Mouse (Mus musculus) erythroblast, embryonic 14.5 days (primary cell): Measurements from ENCODE around the gene Coa5. TPM values are rescaled to one million over a fixed set of nuclear protein-coding genes. Genes with fewer than 3 reads are reported as not detected.

Experiments
- H3K27me3 ChIP-seq: 2 replicates; pipeline ENCODE4 v1.6.1; 2012; ENCODE audit warnings: inconsistent platforms; ENCODE audit not compliant: control insufficient read depth
- H3K36me3 ChIP-seq: 2 replicates; pipeline ENCODE4 v1.6.1; 2012; ENCODE audit warnings: mild to moderate bottlenecking, inconsistent platforms; ENCODE audit not compliant: control insufficient read depth
- H3K4me1 ChIP-seq: 2 replicates; pipeline ENCODE4 v1.6.1; 2012; ENCODE audit warnings: inconsistent platforms; ENCODE audit not compliant: control insufficient read depth
- H3K4me3 ChIP-seq: replicated peaks from 2 replicates; pipeline ENCODE3; 2012; ENCODE audit warnings: moderate library complexity, mild to moderate bottlenecking, inconsistent platforms
- H3K9me3 ChIP-seq: 2 replicates; pipeline ENCODE4 v1.6.1; 2012; ENCODE audit warnings: low read length, inconsistent platforms, mixed read lengths; ENCODE audit not compliant: control insufficient read depth
- GATA1 ChIP-seq: IDR thresholded peaks from 2 replicates; pipeline ENCODE4 v1.6.1; 2012; ENCODE audit warnings: low read length, inconsistent platforms, mixed read lengths
- TAL1 ChIP-seq: IDR thresholded peaks from 3 replicates; pipeline ENCODE4 v1.6.1; 2012; ENCODE audit warnings: low read length, inconsistent platforms, mixed read lengths
- polyA plus RNA-seq: library from polyadenylated mRNA; stranded (reverse); fragments of >175 nt; gene quantifications from 2 replicates; pipeline ENCODE4 v1.2.3, GENCODE M21; 2012

Coa5 gene
- polyA plus RNA-seq, 1 experiment = 0.33 TPM

DNA sequence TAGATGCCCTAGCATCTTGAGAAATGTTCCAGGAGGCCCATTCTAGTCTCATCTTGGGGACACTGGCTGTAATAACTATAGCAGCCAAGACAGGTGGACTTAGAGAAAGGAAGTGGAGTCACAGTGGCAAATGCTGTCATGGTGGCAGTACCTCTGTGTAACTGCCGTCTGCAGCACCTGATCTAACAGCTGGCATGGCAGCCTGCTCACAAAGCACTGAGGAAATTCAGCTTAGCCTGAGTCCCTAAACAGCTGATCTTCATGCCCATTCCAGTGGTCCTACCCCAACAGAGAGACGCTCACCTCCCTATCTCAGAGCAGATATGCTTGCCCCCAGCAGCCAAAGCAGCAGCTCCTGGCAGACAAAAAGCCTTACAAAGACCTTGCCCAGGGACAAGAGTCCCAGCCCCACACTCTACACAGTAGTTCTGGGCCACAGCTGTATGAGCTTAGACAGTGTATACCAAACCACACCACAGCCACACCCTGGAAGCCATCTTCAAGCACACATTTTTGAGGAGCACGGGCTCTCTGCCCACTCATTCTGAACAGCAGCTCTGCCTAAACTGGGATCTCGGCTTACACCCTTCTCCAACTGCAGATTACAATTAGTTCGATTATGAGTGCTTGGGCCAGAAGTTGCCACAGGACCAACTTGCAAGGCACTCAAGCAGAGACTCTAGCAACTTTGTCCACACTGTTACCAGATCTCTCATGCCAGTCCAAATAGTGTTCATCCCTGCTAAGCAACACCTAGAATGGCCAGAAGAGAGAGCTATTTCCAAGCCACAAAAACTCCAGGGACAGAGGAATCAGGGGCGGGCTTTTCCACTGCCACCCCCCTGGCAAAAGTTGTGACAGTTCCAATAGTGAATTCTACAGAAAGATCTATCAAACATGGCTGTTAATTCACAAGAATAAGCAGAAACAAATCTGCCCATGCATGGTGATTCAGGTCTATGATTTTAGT, 41.6 kb upstream of the Coa5 start:
- TF ChIP-seq GATA1 (no peak), TAL1 (no peak)
- Histone ChIP-seq H3K9me3 (no peaks in the 10 kb centered on the region), H3K27me3 (no peaks in the 10 kb centered on the region), H3K4me1 (peaks cover 29% of the 10 kb centered on the region), H3K4me3 (no peak overlapping the region), H3K36me3 (no peaks in the 10 kb centered on the region; the same call in 1 of the 2 replicates)

DNA sequence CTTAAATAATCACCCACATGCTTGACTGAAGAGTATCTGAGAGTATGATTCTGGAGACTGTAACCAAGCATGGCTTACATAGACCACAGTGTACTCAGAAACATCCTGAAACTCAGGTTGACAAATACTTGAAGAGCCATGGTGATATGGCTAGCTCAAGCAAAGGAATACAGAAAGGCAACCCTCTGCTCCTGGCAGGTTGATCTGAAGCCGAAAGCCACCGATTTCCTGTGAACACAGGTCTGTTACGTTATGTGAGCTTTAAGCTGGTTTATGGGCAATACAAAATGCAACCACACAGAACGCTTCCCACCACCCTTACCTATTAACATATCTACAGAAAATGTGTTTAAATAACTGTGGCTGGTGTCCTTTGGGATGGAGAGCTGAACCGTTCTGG, 39.1 kb upstream of the Coa5 start:
- Histone ChIP-seq H3K36me3 (no peaks in the 10 kb centered on the region), H3K4me1 (peaks cover 14% of the 10 kb centered on the region), H3K9me3 (no peaks in the 10 kb centered on the region), H3K27me3 (no peaks in the 10 kb centered on the region), H3K4me3 (no peak overlapping the region)
- TF ChIP-seq GATA1 = no peak
- TF ChIP-seq TAL1 = no peak

DNA sequence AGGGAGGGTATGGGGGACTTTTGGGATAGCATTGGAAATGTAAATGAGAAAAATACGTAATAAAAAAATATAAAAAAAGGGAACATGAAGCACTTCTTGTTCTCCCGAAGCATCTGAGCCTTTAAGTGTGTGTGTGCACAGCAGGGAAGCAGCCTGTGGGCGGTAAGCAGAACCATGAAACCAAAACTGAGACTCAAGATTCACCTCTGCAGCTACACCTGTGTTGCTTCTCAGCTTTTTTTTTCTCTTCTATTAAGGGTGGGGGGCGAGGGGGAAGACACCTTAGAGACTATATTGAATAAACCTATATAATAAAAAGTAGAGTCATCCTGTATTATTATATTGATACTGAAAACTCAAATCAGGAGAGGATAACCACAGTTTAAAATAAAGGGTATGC, 37.9 kb upstream of the Coa5 start:
- no peaks in the 10 kb centered on the region for H3K36me3 ChIP-seq

DNA sequence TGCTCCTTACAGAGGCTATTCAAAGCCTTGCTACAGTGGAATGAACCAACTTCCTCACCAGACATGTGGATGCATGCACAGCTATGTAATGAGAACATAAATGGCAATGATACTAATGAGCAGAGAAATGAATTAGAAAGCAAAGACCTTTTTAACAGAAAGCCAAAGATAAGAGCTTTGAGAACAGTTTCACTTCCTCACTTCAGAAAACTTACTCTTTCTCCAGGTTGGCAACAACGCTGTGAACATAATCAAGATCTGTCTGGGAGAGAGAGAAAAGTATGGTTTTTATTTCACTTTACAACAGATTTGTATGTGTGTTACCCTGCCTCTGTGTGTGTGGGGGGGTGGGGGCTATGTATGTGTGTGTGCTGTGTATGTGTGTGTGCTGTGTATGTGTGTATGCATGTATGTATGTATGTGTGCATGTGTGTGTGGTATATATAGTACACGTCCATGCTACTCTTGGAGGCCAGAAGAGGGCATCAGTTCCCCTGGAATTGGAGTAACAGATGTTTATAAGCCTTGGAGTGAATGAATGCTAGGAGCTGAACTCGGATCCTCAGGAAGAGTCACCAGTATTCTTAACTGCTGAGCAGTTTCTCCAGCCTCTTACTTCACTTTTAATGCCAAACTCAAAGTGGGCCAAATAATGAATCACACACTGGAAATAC, 36.6 kb upstream of the Coa5 start:
- Histone ChIP-seq H3K36me3 (no peaks in the 10 kb centered on the region), H3K4me3 (no peak overlapping the region)
- TF ChIP-seq GATA1 (no peak), TAL1 (no peak)

More for the DNA sequence above, 37.9 kb upstream of the Coa5 start:
- Histone ChIP-seq H3K27me3 (no peaks in the 10 kb centered on the region), H3K4me1 (peaks cover 7% of the 10 kb centered on the region), H3K9me3 (no peaks in the 10 kb centered on the region), H3K4me3 (no peak overlapping the region)
- no peak for TF ChIP-seq TAL1
- no peak for TF ChIP-seq GATA1

DNA sequence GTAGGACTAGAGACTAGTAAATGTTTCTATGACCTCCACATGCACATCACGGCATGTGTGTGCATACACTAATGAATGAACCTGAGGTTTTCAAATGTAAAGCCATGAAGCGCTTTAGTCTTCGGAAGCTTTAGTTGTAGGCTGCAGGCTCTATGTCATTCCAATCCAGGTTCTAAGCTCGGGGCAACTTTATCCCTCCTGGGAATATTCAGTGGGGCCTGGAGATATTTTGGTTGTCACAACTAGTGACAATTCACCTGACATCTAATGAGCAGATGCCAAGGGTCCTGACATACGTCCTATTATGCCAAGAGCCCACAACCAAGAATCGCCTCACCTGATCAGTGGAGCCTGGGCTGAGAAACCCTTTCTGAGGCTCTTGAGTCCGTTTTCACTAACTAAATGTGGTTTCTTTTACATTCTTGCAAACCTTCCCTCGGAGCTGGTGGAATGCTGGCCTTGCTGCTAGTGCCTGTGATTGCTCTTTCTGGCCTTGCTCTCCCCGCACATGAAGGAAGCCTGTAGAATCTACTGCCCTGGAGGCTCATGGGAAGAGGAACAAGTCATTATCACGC, 35.1 kb upstream of the Coa5 start:
- Histone ChIP-seq H3K27me3 (no peaks in the 10 kb centered on the region), H3K9me3 (no peaks in the 10 kb centered on the region), H3K36me3 (no peaks in the 10 kb centered on the region), H3K4me1 (no peaks in the 10 kb centered on the region), H3K4me3 (no peak overlapping the region)
- TF ChIP-seq GATA1 (no peak), TAL1 (no peak)

More for the DNA sequence above, 36.6 kb upstream of the Coa5 start:
- Histone ChIP-seq H3K4me1 (peaks cover 5% of the 10 kb centered on the region), H3K9me3 (no peaks in the 10 kb centered on the region), H3K27me3 (no peaks in the 10 kb centered on the region)

DNA sequence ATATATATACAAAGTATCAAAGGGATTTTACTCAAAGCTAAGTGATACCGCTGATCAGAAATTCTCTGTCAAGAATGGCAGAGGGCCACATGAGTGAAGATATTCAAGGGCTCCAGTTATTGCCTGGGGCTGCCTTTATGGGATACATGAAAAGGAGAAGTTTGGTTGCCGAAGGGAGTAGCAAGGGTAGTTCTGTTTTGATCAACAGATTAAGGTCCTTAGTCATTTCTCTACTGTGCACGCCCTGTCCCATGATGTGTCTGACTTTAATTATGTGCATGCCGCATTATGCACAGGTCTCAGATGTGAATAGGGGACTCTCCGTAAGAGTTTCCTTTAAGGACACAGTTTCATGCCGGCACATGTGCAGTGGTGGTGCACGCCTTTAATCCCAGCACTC, 27.6 kb upstream of the Coa5 start:
- TF ChIP-seq TAL1 (no peak), GATA1 (no peak)
- no peaks in the 10 kb centered on the region for H3K27me3 ChIP-seq
- H3K4me3 ChIP-seq = no peak overlapping the region
- H3K4me1 ChIP-seq = no peaks in the 10 kb centered on the region
- H3K9me3 ChIP-seq = no peaks in the 10 kb centered on the region
- no peaks in the 10 kb centered on the region for H3K36me3 ChIP-seq

DNA sequence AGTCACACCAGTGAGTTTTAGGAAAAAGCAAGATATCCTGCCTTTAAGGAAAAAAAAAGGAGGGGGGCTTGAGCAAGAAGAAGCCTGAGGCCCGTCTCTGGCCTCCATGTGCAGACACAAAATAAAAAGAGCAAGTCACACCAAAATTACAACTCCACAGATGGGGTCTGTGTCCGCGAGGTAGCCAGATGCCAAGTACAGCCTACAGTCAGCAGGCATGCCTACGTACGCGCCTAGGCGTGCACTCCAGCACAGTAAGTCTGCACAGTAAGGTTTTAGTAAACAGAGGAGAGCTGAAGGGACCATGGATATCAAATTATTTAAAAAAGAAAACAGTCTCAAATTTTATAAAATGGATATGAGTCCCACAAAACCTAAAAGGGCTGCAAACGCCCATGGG, 21.4 kb upstream of the Coa5 start:
- Histone ChIP-seq H3K4me3 (no peak overlapping the region), H3K27me3 (no peaks in the 10 kb centered on the region), H3K36me3 (no peaks in the 10 kb centered on the region; the same call in 1 of the 2 replicates), H3K4me1 (no peaks in the 10 kb centered on the region; the same call in 1 of the 2 replicates), H3K9me3 (no peaks in the 10 kb centered on the region)
- TF ChIP-seq TAL1 (no peak), GATA1 (no peak)

DNA sequence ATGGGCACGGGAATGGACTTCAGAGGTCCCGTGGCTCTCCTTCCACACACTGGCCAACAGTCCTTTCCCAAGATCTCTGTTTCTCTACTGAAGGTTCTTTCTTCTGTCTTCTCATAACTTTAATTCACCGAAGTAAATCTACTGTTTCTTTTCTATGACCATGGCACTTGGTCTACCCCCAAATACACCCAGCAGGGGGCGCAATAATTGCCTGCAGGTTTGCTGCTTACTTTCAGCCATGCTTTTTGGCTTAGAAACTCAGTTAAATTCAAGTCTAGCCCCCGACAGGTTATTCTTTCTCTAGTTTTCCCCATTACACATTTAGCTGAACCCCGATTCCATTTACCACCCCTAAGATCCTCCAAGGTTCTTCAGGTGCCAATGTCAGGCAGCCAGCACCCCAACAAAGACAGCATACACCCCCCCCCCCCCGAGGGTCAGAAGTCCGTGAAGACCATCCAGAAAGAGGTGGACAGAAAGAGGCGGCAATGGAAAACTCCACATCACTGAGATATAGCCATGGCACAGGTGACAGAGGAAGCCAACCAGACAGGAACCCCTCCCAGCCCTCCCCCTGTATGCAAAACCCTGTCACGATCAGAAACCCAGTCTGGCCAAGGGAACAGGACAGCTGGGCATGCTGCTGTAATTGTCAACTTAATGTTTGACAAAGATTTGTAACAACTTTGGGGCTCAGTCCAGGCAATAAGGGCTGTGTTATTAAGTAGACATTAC, 18.6 kb upstream of the Coa5 start:
- no peak overlapping the region for H3K4me3 ChIP-seq
- H3K4me1 ChIP-seq = peaks cover 2% of the 10 kb centered on the region
- TF ChIP-seq GATA1 = no peak
- no peak for TF ChIP-seq TAL1
- H3K36me3 ChIP-seq = no peaks in the 10 kb centered on the region; the same call in 1 of the 2 replicates
- H3K27me3 ChIP-seq = no peaks in the 10 kb centered on the region
- no peaks in the 10 kb centered on the region for H3K9me3 ChIP-seq
